Mouse (Mus musculus) E14TG2a.4 (cell line): ENCODE results near the gene Serac1.

Experiments
- H3K27me3 ChIP-seq: 2 replicates; pipeline ENCODE4 v1.6.1; 2014; ENCODE audit warnings: low read length, control low read depth; ENCODE audit not compliant: insufficient read depth
- H3K36me3 ChIP-seq: 2 replicates; pipeline ENCODE4 v1.6.1; 2014; ENCODE audit warnings: low read length, control low read depth; ENCODE audit not compliant: insufficient read depth
- H3K4me1 ChIP-seq: replicated peaks from 2 replicates; pipeline ENCODE4 v1.6.1; 2014; ENCODE audit warnings: low read depth, low read length, control low read depth
- H3K4me3 ChIP-seq: replicated peaks from 2 replicates; pipeline ENCODE4 v1.5.1; 2014; ENCODE audit warnings: mild to moderate bottlenecking, low read length
- H3K9me3 ChIP-seq: 2 replicates; pipeline ENCODE4 v1.6.1; 2014; ENCODE audit warnings: low read length, control low read depth
- CTCF ChIP-seq: conservative IDR thresholded peaks from 2 replicates; pipeline ENCODE4 v1.5.1; 2014; ENCODE audit warnings: low read length
- NANOG ChIP-seq: IDR thresholded peaks from 2 replicates; pipeline ENCODE4 v1.6.1; 2014; ENCODE audit warnings: borderline replicate concordance, low read length, mixed read lengths
- POU5F1 ChIP-seq: IDR thresholded peaks from 2 replicates; pipeline ENCODE4 v1.6.1; 2014; ENCODE audit warnings: low read length, borderline replicate concordance

Gene Serac1

DNA sequence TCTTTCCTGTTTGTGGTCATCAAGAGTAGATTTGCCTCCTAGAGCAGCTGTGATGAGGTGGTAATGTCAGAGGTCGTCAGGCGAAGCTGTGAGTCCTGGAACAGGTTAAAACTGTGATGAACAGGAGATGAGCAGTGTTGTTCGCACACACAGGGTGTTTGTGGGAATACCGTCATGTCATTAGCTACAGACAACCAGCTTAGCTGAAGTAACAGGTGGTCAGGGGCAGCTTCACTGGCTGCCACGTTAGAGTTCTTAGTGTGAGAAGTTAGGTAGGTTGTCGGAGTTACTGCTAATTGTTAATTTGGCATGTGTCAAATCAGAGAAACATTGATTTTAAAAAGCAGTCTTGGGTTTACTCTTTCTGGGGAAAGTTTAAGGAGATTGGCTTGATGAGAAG, 34.1 kb upstream of the Serac1 start:
- Histone ChIP-seq H3K27me3 (peaks cover 8% of the 10 kb centered on the region), H3K9me3 (no peaks in the 10 kb centered on the region), H3K36me3 (no peaks in the 10 kb centered on the region; the same call in 1 of the 2 replicates), H3K4me3 (no peak overlapping the region), H3K4me1 (no peaks in the 10 kb centered on the region)
- no peak for TF ChIP-seq POU5F1
- no peak for TF ChIP-seq NANOG
- TF ChIP-seq CTCF, result no peak

DNA sequence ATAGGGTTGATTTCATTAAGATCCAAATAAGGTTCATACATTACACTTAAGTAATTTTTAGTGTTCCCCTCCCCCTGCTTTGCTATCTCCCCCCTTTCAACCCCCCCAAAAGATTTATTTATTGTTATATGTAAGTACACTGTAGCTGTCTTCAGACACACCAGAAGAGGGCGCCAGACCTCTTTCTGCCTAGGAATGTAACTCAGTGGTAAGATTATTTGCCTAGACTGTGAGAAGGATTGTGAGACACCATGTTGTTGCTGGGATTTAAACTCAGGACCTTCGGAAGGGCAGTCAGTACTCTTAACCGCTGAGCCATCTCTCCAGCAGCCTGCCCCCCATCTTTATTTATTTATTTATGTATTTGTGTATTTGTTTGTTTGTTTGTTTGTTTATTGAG, 31.4 kb upstream of the Serac1 start:
- H3K4me1 ChIP-seq, result peaks cover 11% of the 10 kb centered on the region
- no peak overlapping the region for H3K4me3 ChIP-seq
- H3K36me3 ChIP-seq, result no peaks in the 10 kb centered on the region; the same call in 1 of the 2 replicates
- TF ChIP-seq POU5F1 (no peak), NANOG (no peak), CTCF (peak; percentile 30)
- H3K9me3 ChIP-seq, result no peaks in the 10 kb centered on the region
- peaks cover 25% of the 10 kb centered on the region for H3K27me3 ChIP-seq

DNA sequence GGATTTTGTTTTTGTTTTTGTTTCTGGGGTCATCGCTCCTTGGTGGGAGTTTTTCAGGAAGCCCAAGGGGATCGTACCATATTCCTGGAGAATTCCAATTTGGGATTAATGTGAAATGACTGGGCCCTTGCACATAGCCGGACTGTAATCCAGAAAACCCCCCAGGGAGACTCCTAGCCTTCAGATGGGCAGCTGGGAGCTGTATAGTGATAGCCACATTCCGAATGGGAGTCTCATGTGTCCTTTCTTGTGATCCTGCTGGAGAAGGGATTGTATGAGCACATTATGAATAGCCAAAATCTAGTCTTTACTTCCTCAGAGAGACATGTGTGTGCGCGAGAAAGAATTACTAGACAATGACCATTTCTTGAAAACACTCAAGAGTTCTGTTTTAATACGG, 28.6 kb upstream of the Serac1 start:
- peaks cover 15% of the 10 kb centered on the region for H3K4me1 ChIP-seq
- TF ChIP-seq CTCF (no peak), NANOG (no peak), POU5F1 (no peak)
- peak overlapping the region; percentile 84; the same call in 1 of the 2 replicates for H3K4me3 ChIP-seq
- no peaks in the 10 kb centered on the region; the same call in 1 of the 2 replicates for H3K36me3 ChIP-seq
- H3K9me3 ChIP-seq, result no peaks in the 10 kb centered on the region
- H3K27me3 ChIP-seq, result peaks cover 49% of the 10 kb centered on the region

DNA sequence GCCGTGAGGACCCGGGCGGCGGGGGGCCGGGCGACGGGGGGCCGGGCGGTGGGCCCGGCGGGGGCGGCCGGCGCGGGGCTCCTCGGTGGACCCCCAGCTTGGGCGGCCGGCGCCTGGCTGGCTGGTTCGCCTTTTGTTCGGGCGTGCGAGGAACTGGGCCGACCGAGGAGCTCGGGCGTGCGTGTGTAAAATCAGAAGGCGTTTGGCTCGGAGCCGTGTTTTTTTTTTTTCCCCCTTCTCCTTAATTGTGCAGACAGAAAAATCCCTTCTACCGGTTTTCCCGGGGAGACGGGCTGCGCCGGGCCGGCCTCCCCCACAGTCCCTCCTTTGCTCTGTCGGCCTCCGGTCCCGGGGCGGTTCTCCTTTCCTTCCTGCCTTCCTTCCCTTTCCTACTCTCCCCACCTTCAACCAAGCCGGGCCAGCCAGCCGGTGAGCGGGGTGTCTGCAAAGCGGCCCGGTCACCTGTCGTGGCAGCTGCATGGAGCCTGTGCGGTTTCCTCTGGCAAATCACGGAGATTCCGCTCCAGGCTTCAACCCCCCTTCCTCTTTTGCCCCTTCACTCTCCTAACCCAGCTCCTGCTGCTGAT, 27.6 kb upstream of the Serac1 start:
- no peaks in the 10 kb centered on the region; the same call in 1 of the 2 replicates for H3K36me3 ChIP-seq
- H3K9me3 ChIP-seq, result no peaks in the 10 kb centered on the region
- peak overlapping the region; percentile 84 for H3K4me3 ChIP-seq
- H3K4me1 ChIP-seq, result peaks cover 15% of the 10 kb centered on the region
- TF ChIP-seq POU5F1 (no peak), NANOG (no peak), CTCF (no peak)
- peaks cover 58% of the 10 kb centered on the region for H3K27me3 ChIP-seq

DNA sequence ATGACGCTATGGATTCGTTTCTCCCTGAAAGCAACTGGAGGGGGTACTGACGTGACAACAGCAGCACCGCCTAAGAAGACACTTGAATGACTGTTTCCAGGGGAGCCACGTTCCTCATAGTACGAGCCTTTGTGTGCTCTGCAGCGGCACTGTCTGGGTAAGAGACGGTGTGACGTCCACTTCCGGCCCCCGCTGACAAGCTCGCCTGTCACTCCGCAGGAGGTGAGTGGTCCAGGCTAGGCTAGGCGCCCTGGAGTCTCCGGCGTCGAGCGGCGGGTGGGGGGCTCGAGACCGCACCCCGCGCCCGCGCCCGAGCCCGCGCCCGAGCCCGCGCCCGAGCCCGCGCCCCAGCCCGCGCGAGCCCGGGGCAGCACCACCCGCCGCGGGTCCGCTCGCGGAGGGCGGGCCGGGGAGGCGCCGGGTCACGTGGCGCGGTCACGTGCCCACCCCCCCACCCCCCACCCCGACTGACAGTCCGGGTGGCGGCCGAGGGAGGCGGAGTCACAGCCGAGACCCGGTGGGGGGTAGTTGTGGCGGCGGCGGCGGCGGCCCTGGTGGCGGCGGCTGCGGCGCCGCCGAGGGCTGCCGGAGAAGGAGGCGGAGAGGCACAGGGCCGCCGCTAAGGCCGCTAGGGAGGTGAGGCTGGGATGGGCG, 26.9 kb upstream of the Serac1 start, which contains the start of gene Tulp4:
Gene Tulp4 (plus strand): TSS at position 77 of the 654 bp plus-strand sequence.
- peak within 1 kb of the TSS; percentile 84 for H3K4me3 ChIP-seq
- no peaks in the 10 kb centered on the region for H3K9me3 ChIP-seq
- no peaks in the 10 kb centered on the region; the same call in 1 of the 2 replicates for H3K36me3 ChIP-seq
- peaks cover 59% of the 10 kb centered on the region for H3K27me3 ChIP-seq
- H3K4me1 ChIP-seq, result peaks cover 15% of the 10 kb centered on the region
- TF ChIP-seq CTCF, result no peak
- no peak for TF ChIP-seq POU5F1
- no peak for TF ChIP-seq NANOG

DNA sequence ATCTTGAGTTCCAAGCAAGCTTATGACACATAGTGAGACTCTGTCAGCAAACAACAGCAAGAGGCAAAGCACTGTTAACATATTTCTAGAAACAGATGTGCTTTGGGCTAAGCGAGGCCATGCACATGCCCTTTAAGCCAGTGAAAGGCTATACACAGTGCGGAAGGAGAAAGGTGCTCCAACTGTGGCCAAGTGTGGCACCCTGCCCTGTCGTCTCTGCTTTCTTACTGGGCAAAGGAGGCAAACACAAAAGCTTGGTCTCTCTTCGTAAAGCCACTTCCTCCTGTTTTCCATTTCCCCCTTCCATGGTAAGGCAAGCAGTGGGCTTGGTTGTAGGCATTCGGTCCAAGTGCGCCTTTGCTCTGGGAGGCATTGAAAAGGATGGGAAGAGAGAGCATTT, 24.0 kb upstream of the Serac1 start:
- TF ChIP-seq POU5F1 (no peak), CTCF (no peak), NANOG (no peak)
- no peak overlapping the region for H3K4me3 ChIP-seq
- H3K4me1 ChIP-seq, result peaks cover 15% of the 10 kb centered on the region
- H3K9me3 ChIP-seq, result no peaks in the 10 kb centered on the region
- H3K27me3 ChIP-seq, result peaks cover 50% of the 10 kb centered on the region
- no peaks in the 10 kb centered on the region for H3K36me3 ChIP-seq

DNA sequence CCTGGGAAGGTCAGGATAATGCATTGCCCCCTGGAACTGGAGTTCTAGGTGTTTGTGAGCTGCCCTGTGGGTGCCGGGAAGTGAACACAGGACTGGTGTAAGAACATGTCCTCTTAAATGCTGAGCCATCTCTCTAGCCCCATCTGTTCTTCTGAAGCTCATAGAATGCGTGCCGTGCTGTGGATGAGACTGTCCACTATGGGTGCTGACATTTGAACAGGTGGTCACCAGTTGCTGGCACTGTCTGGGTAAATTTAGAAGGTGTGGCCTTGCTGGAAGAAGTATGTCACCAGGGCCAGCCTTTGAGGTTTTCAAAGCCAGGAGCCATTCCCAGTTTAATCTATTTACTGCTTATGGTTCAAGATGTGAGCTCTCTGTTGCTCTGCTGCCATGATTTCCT, 22.7 kb upstream of the Serac1 start:
- no peak for TF ChIP-seq NANOG
- no peak for TF ChIP-seq POU5F1
- no peak for TF ChIP-seq CTCF
- no peak overlapping the region for H3K4me3 ChIP-seq
- peaks cover 37% of the 10 kb centered on the region for H3K27me3 ChIP-seq

DNA sequence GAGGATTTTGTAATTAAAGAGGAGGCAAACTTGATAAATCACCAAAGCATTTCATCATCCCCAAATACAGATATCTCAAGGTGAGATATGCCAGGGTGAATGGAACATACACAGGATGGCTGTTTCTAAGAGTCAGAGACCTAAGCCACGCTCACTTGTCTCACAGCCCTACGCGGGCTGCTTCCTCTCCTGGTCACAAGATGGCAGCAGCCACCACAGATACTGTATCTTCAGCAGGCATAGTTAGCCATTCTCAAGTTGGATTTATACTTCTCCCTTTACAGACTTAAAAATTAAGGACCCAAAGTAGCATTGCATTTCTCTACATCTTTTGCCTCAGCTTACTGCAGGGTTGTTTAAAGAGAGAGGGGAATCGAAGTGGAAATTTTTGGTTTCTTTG, 18.3 kb upstream of the Serac1 start:
- H3K27me3 ChIP-seq, result peaks cover 7% of the 10 kb centered on the region; the same call in 1 of the 2 replicates
- no peaks in the 10 kb centered on the region for H3K4me1 ChIP-seq
- no peak overlapping the region for H3K4me3 ChIP-seq
- no peaks in the 10 kb centered on the region for H3K9me3 ChIP-seq
- TF ChIP-seq POU5F1 (no peak), NANOG (no peak), CTCF (peak; percentile 81)
- H3K36me3 ChIP-seq, result no peaks in the 10 kb centered on the region

More for the DNA sequence above, 22.7 kb upstream of the Serac1 start:
- H3K9me3 ChIP-seq, result no peaks in the 10 kb centered on the region
- H3K36me3 ChIP-seq, result no peaks in the 10 kb centered on the region
- H3K4me1 ChIP-seq, result peaks cover 6% of the 10 kb centered on the region; the same call in 1 of the 2 replicates

DNA sequence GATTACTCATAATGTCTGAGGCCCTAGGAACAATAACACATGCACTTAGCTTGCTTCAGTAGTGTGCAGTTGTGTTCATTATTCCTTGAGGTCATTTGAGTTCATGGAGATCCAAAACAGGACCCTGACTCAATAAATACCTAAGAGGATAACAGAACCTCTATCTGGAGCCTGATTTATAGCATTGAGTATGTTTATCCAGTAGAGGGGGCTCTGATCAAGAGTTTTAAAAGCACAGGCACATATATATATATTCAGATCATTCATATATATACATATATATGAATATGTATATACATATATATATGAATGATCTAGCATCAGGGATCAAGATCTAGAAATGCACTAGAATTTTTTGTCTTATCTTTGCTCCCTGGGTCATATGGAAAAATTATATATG, 16.0 kb upstream of the Serac1 start:
- TF ChIP-seq CTCF (no peak), POU5F1 (no peak), NANOG (no peak)
- Histone ChIP-seq H3K9me3 (no peaks in the 10 kb centered on the region), H3K4me3 (no peak overlapping the region), H3K27me3 (no peaks in the 10 kb centered on the region), H3K4me1 (peaks cover 6% of the 10 kb centered on the region; the same call in 1 of the 2 replicates), H3K36me3 (peaks cover 12% of the 10 kb centered on the region)

DNA sequence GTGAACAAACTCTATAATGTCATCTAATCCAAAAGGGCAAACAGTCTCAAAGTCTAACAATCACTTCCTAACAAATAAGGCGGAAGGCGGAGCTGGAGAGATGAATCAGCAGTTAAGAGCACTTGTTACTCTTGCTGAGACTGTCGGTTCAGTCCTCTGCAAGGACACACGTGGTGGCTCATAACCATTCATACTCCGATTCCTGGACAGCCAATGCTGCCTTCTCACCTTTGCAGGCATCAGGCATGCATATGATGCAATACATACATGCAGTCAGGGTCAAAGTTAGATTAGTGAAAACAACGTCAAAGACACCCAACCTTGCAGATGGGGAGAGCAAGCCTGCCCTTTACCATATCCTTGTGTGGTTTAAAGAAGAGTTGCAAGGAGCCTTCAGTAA, 12.1 kb upstream of the Serac1 start:
- peaks cover 6% of the 10 kb centered on the region; the same call in 1 of the 2 replicates for H3K4me1 ChIP-seq
- H3K4me3 ChIP-seq, result no peak overlapping the region
- H3K27me3 ChIP-seq, result no peaks in the 10 kb centered on the region
- H3K9me3 ChIP-seq, result no peaks in the 10 kb centered on the region
- TF ChIP-seq CTCF (no peak), POU5F1 (no peak), NANOG (no peak)
- H3K36me3 ChIP-seq, result peaks cover 34% of the 10 kb centered on the region
